Mouse (Mus musculus) heart, embryonic 13.5 days (tissue): Measurements from ENCODE around the gene Klrb1b. TPM values are rescaled to one million over a fixed set of nuclear protein-coding genes. Genes with fewer than 3 reads are reported as not detected.
A peak's percentile ranks its signal among the peaks of the same experiment; 100 is the strongest.
"Not testable (repeated sequence)": the region's sequence is repeated elsewhere in the genome, so short reads cannot be mapped to it uniquely, and the experiment has no call there.

Source experiments
- ATAC-seq: fragments of 200-750 bp; cut with Nextera tagmentation; 2 replicates; pipeline ENCODE4 v1.8.0; 2017; ENCODE audit warnings: moderate TSS enrichment; ENCODE audit not compliant: insufficient number of reproducible peaks, low FRiP score, low TSS enrichment; ENCODE audit errors: extremely low read depth
- H3K27ac ChIP-seq: fragments of 300-500 bp; sonication (generic); replicated peaks from 2 replicates; pipeline ENCODE4 v1.5.1; 2015; ENCODE audit warnings: moderate library complexity, mild to moderate bottlenecking, inconsistent platforms
- H3K27me3 ChIP-seq: fragments of 300-500 bp; sonication (generic); replicated peaks from 2 replicates; pipeline ENCODE4 v1.6.1; 2015; ENCODE audit warnings: mild to moderate bottlenecking, inconsistent platforms
- H3K36me3 ChIP-seq: fragments of 300-500 bp; sonication (generic); 2 replicates; pipeline ENCODE4 v1.6.1; 2015; ENCODE audit warnings: mild to moderate bottlenecking, inconsistent platforms
- H3K4me1 ChIP-seq: fragments of 300-500 bp; sonication (generic); 2 replicates; pipeline ENCODE4 v1.6.1; 2015; ENCODE audit warnings: inconsistent platforms
- H3K4me2 ChIP-seq: fragments of 300-500 bp; sonication (generic); 2 replicates; pipeline ENCODE4 v1.6.1; 2015; ENCODE audit warnings: inconsistent platforms, mild to moderate bottlenecking, moderate library complexity
- H3K4me3 ChIP-seq: fragments of 300-500 bp; sonication (generic); 2 replicates; pipeline ENCODE4 v1.5.1; 2015; ENCODE audit warnings: moderate library complexity, mild to moderate bottlenecking, inconsistent platforms
- H3K9ac ChIP-seq: fragments of 300-500 bp; sonication (generic); 2 replicates; pipeline ENCODE4 v1.6.1; 2015; ENCODE audit warnings: inconsistent platforms, mild to moderate bottlenecking, moderate library complexity
- H3K9me3 ChIP-seq: fragments of 300-500 bp; sonication (generic); 2 replicates; pipeline ENCODE4 v1.6.1; 2016; ENCODE audit warnings: inconsistent platforms
- WGBS: fragments of 180-500 bp; shearing (Covaris S2); methylation state at CpG from one replicate; pipeline ENCODE4 v1.1.7; 2015; ENCODE audit warnings: mixed read lengths; 5-methylcytosine and 5-hydroxymethylcytosine counted together
- polyA plus RNA-seq: library from polyadenylated mRNA; unstranded; fragments of >200 nt; fragmentation: Nextera tagmentation; extraction: Ambion mirVana; gene quantifications from 2 replicates; pipeline ENCODE4 v1.2.1, GENCODE M21; 2015

Gene Klrb1b
- polyA plus RNA-seq, 1 experiment from 2014 or later, result not detected

GRCm38 (mm10) chr6:128826781-128827180 is 650 bp upstream of the Klrb1b start:
- Histone ChIP-seq H3K36me3 (no peaks in the 10 kb centered on the region), H3K4me3 (no peak overlapping the region), H3K9me3 (no peaks in the 10 kb centered on the region), H3K9ac (no peak overlapping the region), H3K4me1 (no peaks in the 10 kb centered on the region), H3K27me3 (no peaks in the 10 kb centered on the region), H3K4me2 (no peak overlapping the region), H3K27ac (no peak overlapping the region)
- no peak for ATAC-seq
- WGBS, result 69% methylated on average over 3 of the region's 3 CpGs

- H3K27me3 ChIP-seq, result no peaks in the 10 kb centered on the region
- ATAC-seq, result no peak
- WGBS, result 81% methylated on average over 4 of the region's 4 CpGs
Observed at GRCm38 (mm10) chr6:128818083-128818802, 7.9 kb downstream of the Klrb1b start.

GRCm38 (mm10) chr6:128808532-128808931 is 17.6 kb downstream of the Klrb1b start:
- no peak for ATAC-seq
- H3K9ac ChIP-seq, result no peak overlapping the region

More at GRCm38 (mm10) chr6:128818083-128818802, 7.9 kb downstream of the Klrb1b start:
- H3K9ac ChIP-seq, result no peak overlapping the region
- H3K4me2 ChIP-seq, result no peak overlapping the region
- no peak overlapping the region for H3K4me3 ChIP-seq
- H3K9me3 ChIP-seq, result no peaks in the 10 kb centered on the region
- H3K27ac ChIP-seq, result no peak overlapping the region
- H3K36me3 ChIP-seq, result no peaks in the 10 kb centered on the region
- H3K4me1 ChIP-seq, result no peaks in the 10 kb centered on the region

GRCm38 (mm10) chr6:128807021-128807420 is 19.1 kb downstream of the Klrb1b start:
- no peaks in the 10 kb centered on the region for H3K36me3 ChIP-seq
- no peak overlapping the region for H3K4me3 ChIP-seq
- peaks cover 6% of the 10 kb centered on the region; the same call in 1 of the 2 replicates for H3K4me1 ChIP-seq
- H3K27me3 ChIP-seq, result no peaks in the 10 kb centered on the region
- H3K9me3 ChIP-seq, result 0 out of 2 replicates have a peak, but pooled peaks cover 4% of the 10 kb centered on the region
- H3K9ac ChIP-seq, result no peak overlapping the region
- no peak overlapping the region for H3K27ac ChIP-seq
- ATAC-seq, result no peak
- no peak overlapping the region for H3K4me2 ChIP-seq
- WGBS, result 60% methylated on average over 3 of the region's 3 CpGs

More at GRCm38 (mm10) chr6:128808532-128808931, 17.6 kb downstream of the Klrb1b start:
- WGBS, result 79% methylated on average over 5 of the region's 5 CpGs
- H3K36me3 ChIP-seq, result no peaks in the 10 kb centered on the region
- no peak overlapping the region for H3K4me3 ChIP-seq
- H3K27ac ChIP-seq, result no peak overlapping the region
- H3K4me1 ChIP-seq, result 0 out of 2 replicates have a peak, but pooled peaks cover 1% of the 10 kb centered on the region
- 0 out of 2 replicates have a peak, but pooled peaks cover 4% of the 10 kb centered on the region for H3K9me3 ChIP-seq
- no peak overlapping the region for H3K4me2 ChIP-seq
- no peaks in the 10 kb centered on the region for H3K27me3 ChIP-seq

- H3K27me3 ChIP-seq, H3K4me1 ChIP-seq, H3K36me3 ChIP-seq, ATAC-seq, H3K9ac ChIP-seq, H3K4me3 ChIP-seq, H3K9me3 ChIP-seq, H3K27ac ChIP-seq: not testable (repeated sequence)
- peak overlapping the region; percentile 24; the same call in 1 of the 2 replicates for H3K4me2 ChIP-seq
- 59% methylated on average over 7 of the region's 7 CpGs for WGBS
Observed at GRCm38 (mm10) chr6:128804823-128805640, 21.1 kb downstream of the Klrb1b start.

GRCm38 (mm10) chr6:128802999-128803857 is 22.9 kb downstream of the Klrb1b start:
- WGBS, result 8% methylated on average over 26 of the region's 26 CpGs
- Histone ChIP-seq H3K4me1 (peaks cover 12% of the 10 kb centered on the region), H3K9me3 (0 out of 2 replicates have a peak, but pooled peaks cover 4% of the 10 kb centered on the region), H3K9ac (peak overlapping the region; percentile 83), H3K36me3 (no peaks in the 10 kb centered on the region), H3K27ac (peak overlapping the region; percentile 73), H3K4me3 (peak overlapping the region; percentile 61), H3K4me2 (peak overlapping the region; percentile 78), H3K27me3 (no peaks in the 10 kb centered on the region)
- ATAC-seq, result peak; percentile 86

- Histone ChIP-seq H3K27me3 (no peaks in the 10 kb centered on the region), H3K9ac (peak overlapping the region; percentile 83), H3K36me3 (no peaks in the 10 kb centered on the region), H3K4me2 (peak overlapping the region; percentile 78), H3K27ac (peak overlapping the region; percentile 73), H3K4me3 (peak overlapping the region; percentile 61), H3K9me3 (no peaks in the 10 kb centered on the region), H3K4me1 (peaks cover 19% of the 10 kb centered on the region)
- WGBS, result 8% methylated on average over 10 of the region's 10 CpGs
- ATAC-seq, result peak; percentile 7
Observed at GRCm38 (mm10) chr6:128802557-128802956, 23.6 kb downstream of the Klrb1b start.

- not testable (repeated sequence) for H3K9ac ChIP-seq, H3K4me3 ChIP-seq, H3K9me3 ChIP-seq, H3K4me2 ChIP-seq, H3K36me3 ChIP-seq, H3K27ac ChIP-seq, ATAC-seq, H3K27me3 ChIP-seq
- peaks cover 22% of the 10 kb centered on the region for H3K4me1 ChIP-seq
- WGBS, result 82% methylated on average over 5 of the region's 5 CpGs
Observed at GRCm38 (mm10) chr6:128800696-128801095, 25.4 kb downstream of the Klrb1b start.

GRCm38 (mm10) chr6:128799896-128800270 is 26.2 kb downstream of the Klrb1b start:
- WGBS, result 24% methylated on average over 7 of the region's 7 CpGs
- Histone ChIP-seq H3K9ac (peak overlapping the region; percentile 85), H3K4me1 (peaks cover 22% of the 10 kb centered on the region), H3K4me2 (peak overlapping the region; percentile 73), H3K27ac (no peak overlapping the region), H3K9me3 (no peaks in the 10 kb centered on the region), H3K27me3 (no peaks in the 10 kb centered on the region), H3K4me3 (peak overlapping the region; percentile 72), H3K36me3 (no peaks in the 10 kb centered on the region)
- ATAC-seq, result no peak

GRCm38 (mm10) chr6:128799144-128799895 is 26.8 kb downstream of the Klrb1b start:
- H3K4me2 ChIP-seq, result peak overlapping the region; percentile 73
- peak overlapping the region; percentile 82 for H3K27ac ChIP-seq
- not testable (repeated sequence) for H3K36me3 ChIP-seq, H3K27me3 ChIP-seq, H3K9me3 ChIP-seq
- peak; percentile 72 for ATAC-seq
- under 1% methylated on average over 49 of the region's 49 CpGs for WGBS
- H3K9ac ChIP-seq, result peak overlapping the region; percentile 85
- peak overlapping the region; percentile 72 for H3K4me3 ChIP-seq
- H3K4me1 ChIP-seq, result peaks cover 22% of the 10 kb centered on the region
